Mouse (Mus musculus): Measurements from ENCODE around the gene Samt4. TPM values are rescaled to one million over a fixed set of nuclear protein-coding genes. Genes with fewer than 3 reads are reported as not detected.
"Not testable (repeated sequence)": the region's sequence is repeated elsewhere in the genome, so short reads cannot be mapped to it uniquely, and the experiment has no call there.

Gene Samt4
- not detected for total RNA-seq (2021)
- long read RNA-seq, experiment 1, result 0 reads
- long read RNA-seq, experiment 2, result 0 reads

- no peak for DNase-seq
- intact Hi-C loops (cut with DNase I), result no loop called here
These were observed at the start of gene Samt4 for GRCm38 (mm10) chrX:154481702-154482101. Gene Samt4 (plus strand): TSS chrX:154482002.

GRCm38 (mm10) chrX:154443696-154444095, 38.1 kb upstream of the Samt4 start:
- DNase-seq; intact Hi-C loops (cut with DNase I): not testable (repeated sequence)

GRCm38 (mm10) chrX:154468386-154468785, 13.4 kb upstream of the Samt4 start:
- DNase-seq; intact Hi-C loops (cut with DNase I): not testable (repeated sequence)

Other genes with a start within 250 kb of the Samt4 start
- gene 4930524N10Rik, start 138.6 kb upstream of the Samt4 start, total RNA-seq (2021), result not detected
- not detected for gene Samt2, start 97.4 kb downstream of the Samt4 start, total RNA-seq (2021)